Mouse (Mus musculus) stomach, embryonic 15.5 days (tissue): Measurements from ENCODE around the gene Hinfp. TPM values are rescaled to one million over a fixed set of nuclear protein-coding genes. Genes with fewer than 3 reads are reported as not detected.

Experiments
- ATAC-seq: fragments of 200-750 bp; cut with Nextera tagmentation; 2 replicates; pipeline ENCODE4 v1.8.0; 2017; ENCODE audit warnings: low read depth, moderate number of reproducible peaks, moderate TSS enrichment; ENCODE audit not compliant: insufficient read depth, low FRiP score
- H3K27ac ChIP-seq: fragments of 300-500 bp; sonication (generic); 2 replicates; pipeline ENCODE4 v1.5.1; 2015; ENCODE audit warnings: mild to moderate bottlenecking, inconsistent platforms
- H3K27me3 ChIP-seq: fragments of 300-500 bp; sonication (generic); replicated peaks from 2 replicates; pipeline ENCODE4 v1.6.1; 2015; ENCODE audit warnings: inconsistent platforms
- H3K36me3 ChIP-seq: fragments of 300-500 bp; sonication (generic); 2 replicates; pipeline ENCODE4 v1.6.1; 2015; ENCODE audit warnings: inconsistent platforms
- H3K4me1 ChIP-seq: fragments of 300-500 bp; sonication (generic); 2 replicates; pipeline ENCODE4 v1.6.1; 2015; ENCODE audit warnings: inconsistent platforms
- H3K4me2 ChIP-seq: fragments of 300-500 bp; sonication (generic); 2 replicates; pipeline ENCODE4 v1.6.1; 2015; ENCODE audit warnings: mild to moderate bottlenecking, inconsistent platforms
- H3K4me3 ChIP-seq: fragments of 300-500 bp; sonication (generic); replicated peaks from 2 replicates; pipeline ENCODE4 v1.5.1; 2015; ENCODE audit warnings: inconsistent platforms
- H3K9ac ChIP-seq: fragments of 300-500 bp; sonication (generic); 2 replicates; pipeline ENCODE4 v1.6.1; 2015; ENCODE audit warnings: inconsistent platforms
- H3K9me3 ChIP-seq: fragments of 300-500 bp; sonication (generic); 2 replicates; pipeline ENCODE4 v1.6.1; 2016; ENCODE audit warnings: inconsistent platforms
- WGBS: fragments of 180-500 bp; shearing (Covaris S2); methylation state at CpG from one replicate; pipeline ENCODE4 v1.1.7; 2015; 5-methylcytosine and 5-hydroxymethylcytosine counted together
- polyA plus RNA-seq: library from polyadenylated mRNA; unstranded; fragments of >200 nt; fragmentation: Nextera tagmentation; extraction: Ambion mirVana; gene quantifications from 2 replicates; pipeline ENCODE4 v1.2.1, GENCODE M21; 2015

The Hinfp gene
- polyA plus RNA-seq, 1 experiment from 2014 or later: 20.3 TPM

- ATAC-seq: peak; percentile 92
- H3K27me3 ChIP-seq: no peaks in the 10 kb centered on the region
- 4% methylated on average over 28 of the region's 28 CpGs for WGBS
- H3K27ac ChIP-seq: peak overlapping the region; percentile 90
- peak overlapping the region; percentile 90 for H3K4me2 ChIP-seq
- H3K36me3 ChIP-seq: no peaks in the 10 kb centered on the region
- peaks cover 17% of the 10 kb centered on the region; the same call in 1 of the 2 replicates for H3K4me1 ChIP-seq
- H3K4me3 ChIP-seq: peak overlapping the region; percentile 50
- H3K9me3 ChIP-seq: no peaks in the 10 kb centered on the region
- H3K9ac ChIP-seq: peak overlapping the region; percentile 89
Observed at GRCm38 (mm10) chr9:44268027-44268360, 37.5 kb downstream of the Hinfp start.

GRCm38 (mm10) chr9:44267319-44268026 is 38.0 kb downstream of the Hinfp start:
- peaks cover 17% of the 10 kb centered on the region; the same call in 1 of the 2 replicates for H3K4me1 ChIP-seq
- peak overlapping the region; percentile 89 for H3K9ac ChIP-seq
- ATAC-seq: no peak
- WGBS: 9% methylated on average over 23 of the region's 23 CpGs
- no peaks in the 10 kb centered on the region for H3K27me3 ChIP-seq
- peak overlapping the region; percentile 90 for H3K4me2 ChIP-seq
- no peaks in the 10 kb centered on the region for H3K36me3 ChIP-seq
- peak overlapping the region; percentile 50 for H3K4me3 ChIP-seq
- H3K9me3 ChIP-seq: no peaks in the 10 kb centered on the region
- peak overlapping the region; percentile 90 for H3K27ac ChIP-seq

GRCm38 (mm10) chr9:44266478-44267226 is 38.8 kb downstream of the Hinfp start:
- peak overlapping the region; percentile 90 for H3K27ac ChIP-seq
- H3K9ac ChIP-seq: 0 out of 2 replicates have a peak overlapping the region, but pooled peaks have one; percentile 89

GRCm38 (mm10) chr9:44261388-44261787 is 44.1 kb downstream of the Hinfp start:
- no peaks in the 10 kb centered on the region for H3K36me3 ChIP-seq
- ATAC-seq: no peak
- no peak overlapping the region for H3K9ac ChIP-seq
- H3K4me2 ChIP-seq: no peak overlapping the region
- peaks cover 3% of the 10 kb centered on the region; the same call in 1 of the 2 replicates for H3K4me1 ChIP-seq
- no peak overlapping the region for H3K27ac ChIP-seq
- 76% methylated on average over 14 of the region's 14 CpGs for WGBS
- H3K9me3 ChIP-seq: no peaks in the 10 kb centered on the region
- H3K27me3 ChIP-seq: no peaks in the 10 kb centered on the region
- H3K4me3 ChIP-seq: no peak overlapping the region

More at GRCm38 (mm10) chr9:44266478-44267226, 38.8 kb downstream of the Hinfp start:
- H3K27me3 ChIP-seq: no peaks in the 10 kb centered on the region
- no peak for ATAC-seq
- no peak overlapping the region for H3K4me3 ChIP-seq
- H3K36me3 ChIP-seq: no peaks in the 10 kb centered on the region
- peak overlapping the region; percentile 90 for H3K4me2 ChIP-seq
- WGBS: 42% methylated on average over 8 of the region's 8 CpGs
- peaks cover 17% of the 10 kb centered on the region; the same call in 1 of the 2 replicates for H3K4me1 ChIP-seq
- H3K9me3 ChIP-seq: no peaks in the 10 kb centered on the region

GRCm38 (mm10) chr9:44259014-44259413 is 46.5 kb downstream of the Hinfp start:
- Histone ChIP-seq H3K36me3 (no peaks in the 10 kb centered on the region), H3K9me3 (no peaks in the 10 kb centered on the region), H3K9ac (no peak overlapping the region), H3K27ac (no peak overlapping the region), H3K27me3 (no peaks in the 10 kb centered on the region), H3K4me2 (no peak overlapping the region), H3K4me3 (no peak overlapping the region), H3K4me1 (0 out of 2 replicates have a peak, but pooled peaks cover 7% of the 10 kb centered on the region)
- WGBS: 74% methylated on average over 10 of the region's 10 CpGs
- ATAC-seq: no peak

- H3K27me3 ChIP-seq: no peaks in the 10 kb centered on the region
- no peaks in the 10 kb centered on the region for H3K9me3 ChIP-seq
- H3K36me3 ChIP-seq: no peaks in the 10 kb centered on the region
- H3K4me1 ChIP-seq: 0 out of 2 replicates have a peak, but pooled peaks cover 15% of the 10 kb centered on the region
- H3K27ac ChIP-seq: no peak overlapping the region
- 79% methylated on average over 8 of the region's 8 CpGs for WGBS
- H3K4me2 ChIP-seq: no peak overlapping the region
- H3K4me3 ChIP-seq: no peak overlapping the region
- no peak overlapping the region for H3K9ac ChIP-seq
- ATAC-seq: no peak
Observed at GRCm38 (mm10) chr9:44256213-44256612, 49.3 kb downstream of the Hinfp start.

GRCm38 (mm10) chr9:44255136-44255521 is 50.3 kb downstream of the Hinfp start:
- no peak overlapping the region for H3K27ac ChIP-seq
- H3K36me3 ChIP-seq: no peaks in the 10 kb centered on the region
- no peak for ATAC-seq
- H3K9ac ChIP-seq: no peak overlapping the region
- no peak overlapping the region for H3K4me2 ChIP-seq
- WGBS: 71% methylated on average over 6 of the region's 6 CpGs
- H3K27me3 ChIP-seq: no peaks in the 10 kb centered on the region
- H3K9me3 ChIP-seq: no peaks in the 10 kb centered on the region
- H3K4me1 ChIP-seq: 0 out of 2 replicates have a peak, but pooled peaks cover 15% of the 10 kb centered on the region
- no peak overlapping the region for H3K4me3 ChIP-seq

GRCm38 (mm10) chr9:44254508-44255135 is 50.8 kb downstream of the Hinfp start:
- Histone ChIP-seq H3K27ac (no peak overlapping the region), H3K9ac (no peak overlapping the region), H3K9me3 (no peaks in the 10 kb centered on the region), H3K4me2 (no peak overlapping the region), H3K36me3 (no peaks in the 10 kb centered on the region), H3K27me3 (no peaks in the 10 kb centered on the region), H3K4me1 (0 out of 2 replicates have a peak, but pooled peaks cover 15% of the 10 kb centered on the region), H3K4me3 (no peak overlapping the region)
- 23% methylated on average over 5 of the region's 5 CpGs for WGBS
- no peak for ATAC-seq

GRCm38 (mm10) chr9:44253441-44253840 is 52.0 kb downstream of the Hinfp start:
- H3K4me3 ChIP-seq: no peak overlapping the region
- H3K27ac ChIP-seq: no peak overlapping the region
- H3K4me2 ChIP-seq: no peak overlapping the region
- H3K4me1 ChIP-seq: 0 out of 2 replicates have a peak, but pooled peaks cover 15% of the 10 kb centered on the region
- WGBS: 66% methylated on average over 6 of the region's 6 CpGs
- H3K9ac ChIP-seq: no peak overlapping the region
- no peaks in the 10 kb centered on the region for H3K27me3 ChIP-seq
- H3K36me3 ChIP-seq: no peaks in the 10 kb centered on the region
- ATAC-seq: no peak
- no peaks in the 10 kb centered on the region for H3K9me3 ChIP-seq

- H3K9me3 ChIP-seq: no peaks in the 10 kb centered on the region
- H3K27me3 ChIP-seq: no peaks in the 10 kb centered on the region
- H3K36me3 ChIP-seq: no peaks in the 10 kb centered on the region
- H3K4me3 ChIP-seq: no peak within 1 kb of the TSS
- no peak within 1 kb of the TSS for H3K4me2 ChIP-seq
- H3K27ac ChIP-seq: no peak within 1 kb of the TSS
- 0 out of 2 replicates have a peak, but pooled peaks cover 15% of the 10 kb centered on the region for H3K4me1 ChIP-seq
- ATAC-seq: no peak
- 71% methylated on average over 10 of the region's 10 CpGs for WGBS
- no peak within 1 kb of the TSS for H3K9ac ChIP-seq
Observed at GRCm38 (mm10) chr9:44251314-44251713, 54.2 kb downstream of the Hinfp start, which contains the start of gene Pdzd3. TSS of gene Pdzd3 (minus strand) at chr9:44251471.

GRCm38 (mm10) chr9:44250445-44250844 is 55.0 kb downstream of the Hinfp start:
- Histone ChIP-seq H3K27ac (no peak overlapping the region), H3K9ac (no peak overlapping the region), H3K4me1 (0 out of 2 replicates have a peak, but pooled peaks cover 15% of the 10 kb centered on the region), H3K9me3 (no peaks in the 10 kb centered on the region), H3K27me3 (no peaks in the 10 kb centered on the region), H3K36me3 (no peaks in the 10 kb centered on the region), H3K4me3 (no peak overlapping the region), H3K4me2 (no peak overlapping the region)
- WGBS: 56% methylated on average over 4 of the region's 4 CpGs
- ATAC-seq: no peak
